Mouse (Mus musculus): ENCODE measurements around the gene Pla2g12a.

Pla2g12a gene

GRCm38 (mm10) chr3:129878405-129879021 is at the start of gene Pla2g12a:
Gene Pla2g12a (plus strand): TSS chr3:129878606.
- peak; percentile 94 for DNase-seq (ENCODE audit: low read depth, low spot score)

GRCm38 (mm10) chr3:129830626-129831025 is 47.8 kb upstream of the Pla2g12a start:
- DNase-seq (ENCODE audit: low read depth, low spot score), result peak; percentile 17

- peak; percentile 98 for DNase-seq (ENCODE audit: low read depth, low spot score)
These were observed 47.3 kb upstream of the Pla2g12a start, which contains the start of gene Gar1 for GRCm38 (mm10) chr3:129831035-129831568. Gene Gar1 (minus strand): TSS chr3:129831396.

- DNase-seq (ENCODE audit: low read depth, low spot score), result no peak
These were observed 42.9 kb upstream of the Pla2g12a start, which contains the start of gene Cfi for GRCm38 (mm10) chr3:129835388-129835934. Gene Cfi (plus strand): TSS chr3:129835884.

- peak; percentile 12 for DNase-seq (ENCODE audit: low read depth, low spot score)
These were observed 42.2 kb upstream of the Pla2g12a start for GRCm38 (mm10) chr3:129836051-129836697.

GRCm38 (mm10) chr3:129836965-129837364 is 41.4 kb upstream of the Pla2g12a start:
- DNase-seq (ENCODE audit: low read depth, low spot score), result no peak

GRCm38 (mm10) chr3:129838017-129838416 is 40.4 kb upstream of the Pla2g12a start:
- DNase-seq (ENCODE audit: low read depth, low spot score), result no peak

- no peak for DNase-seq (ENCODE audit: low read depth, low spot score)
These were observed 32.5 kb upstream of the Pla2g12a start for GRCm38 (mm10) chr3:129845868-129846267.

GRCm38 (mm10) chr3:129846846-129847245 is 31.6 kb upstream of the Pla2g12a start:
- DNase-seq (ENCODE audit: low read depth, low spot score), result no peak

GRCm38 (mm10) chr3:129862592-129862991 is 15.8 kb upstream of the Pla2g12a start:
- DNase-seq (ENCODE audit: low read depth, low spot score), result no peak

- DNase-seq (ENCODE audit: low read depth, low spot score), result peak; percentile 34
These were observed 14.7 kb upstream of the Pla2g12a start for GRCm38 (mm10) chr3:129863698-129864097.

- no peak for DNase-seq (ENCODE audit: low read depth, low spot score)
These were observed 1.1 kb upstream of the Pla2g12a start for GRCm38 (mm10) chr3:129877327-129877726.

- DNase-seq (ENCODE audit: low read depth, low spot score), result peak; percentile 43
These were observed 838 bp downstream of the Pla2g12a start for GRCm38 (mm10) chr3:129879131-129879757.

- DNase-seq (ENCODE audit: low read depth, low spot score), result no peak
These were observed 1.5 kb downstream of the Pla2g12a start for GRCm38 (mm10) chr3:129879913-129880312.

- no peak for DNase-seq (ENCODE audit: low read depth, low spot score)
These were observed 2.7 kb downstream of the Pla2g12a start for GRCm38 (mm10) chr3:129880925-129881593.

- no peak for DNase-seq (ENCODE audit: low read depth, low spot score)
These were observed 7.2 kb downstream of the Pla2g12a start for GRCm38 (mm10) chr3:129885577-129885976.

- DNase-seq (ENCODE audit: low read depth, low spot score), result no peak
These were observed 8.0 kb downstream of the Pla2g12a start for GRCm38 (mm10) chr3:129886430-129886829.

GRCm38 (mm10) chr3:129887779-129888517 is 9.5 kb downstream of the Pla2g12a start:
- no peak for DNase-seq (ENCODE audit: low read depth, low spot score)

GRCm38 (mm10) chr3:129892003-129892402 is 13.6 kb downstream of the Pla2g12a start:
- DNase-seq (ENCODE audit: low read depth, low spot score), result no peak

- no peak for DNase-seq (ENCODE audit: low read depth, low spot score)
These were observed 14.7 kb downstream of the Pla2g12a start for GRCm38 (mm10) chr3:129893143-129893542.

- DNase-seq (ENCODE audit: low read depth, low spot score), result no peak
These were observed 18.2 kb downstream of the Pla2g12a start for GRCm38 (mm10) chr3:129896591-129896990.
